Mouse (Mus musculus) embryonic fibroblast, embryonic 13.5 days (primary cell): Measurements from ENCODE around the gene BC024978. TPM values are rescaled to one million over a fixed set of nuclear protein-coding genes. Genes with fewer than 3 reads are reported as not detected.

ENCODE experiments used
- H3K27ac ChIP-seq: 2 replicates; pipeline ENCODE4 v1.5.1; 2012; ENCODE audit warnings: low read length, control low read depth, inconsistent platforms; ENCODE audit not compliant: insufficient read depth
- H3K4me1 ChIP-seq: 2 replicates; pipeline ENCODE4 v1.6.1; 2011; ENCODE audit warnings: low read length; ENCODE audit not compliant: control insufficient read depth, insufficient read depth
- H3K4me3 ChIP-seq: 2 replicates; pipeline ENCODE4 v1.5.1; 2011; ENCODE audit warnings: mild to moderate bottlenecking, control low read depth, low read length; ENCODE audit not compliant: insufficient read depth
- CTCF ChIP-seq: IDR thresholded peaks from 2 replicates; pipeline ENCODE4 v1.5.1; 2011; ENCODE audit warnings: mild to moderate bottlenecking, control low read depth, low read length, moderate library complexity, borderline replicate concordance; ENCODE audit not compliant: insufficient read depth
- POLR2A ChIP-seq: IDR thresholded peaks from 2 replicates; pipeline ENCODE4 v1.6.1; 2011; ENCODE audit warnings: low read depth, mild to moderate bottlenecking, control low read depth, low read length, moderate library complexity
- polyA plus RNA-seq: library from polyadenylated mRNA; stranded (reverse); fragments of >200 nt; gene quantifications from 2 replicates; pipeline ENCODE4 v1.2.4, GENCODE M21; 2011; ENCODE audit warnings: low read depth; ENCODE audit not compliant: missing spikeins, insufficient read length

The BC024978 gene
- polyA plus RNA-seq, 1 experiment: 7.3 TPM

GRCm38 (mm10) chr7:27257046-27257851, 61.7 kb downstream of the BC024978 start:
- no peak overlapping the region for H3K4me3 ChIP-seq
- peak overlapping the region; percentile 76 for H3K27ac ChIP-seq
- TF ChIP-seq POLR2A: peak; percentile 44
- no peak for TF ChIP-seq CTCF

GRCm38 (mm10) chr7:27257852-27258204, 62.2 kb downstream of the BC024978 start:
- TF ChIP-seq CTCF (no peak), POLR2A (no peak)
- peak overlapping the region; percentile 76 for H3K27ac ChIP-seq
- peak overlapping the region; percentile 23 for H3K4me3 ChIP-seq
- peaks cover 2% of the 10 kb centered on the region for H3K4me1 ChIP-seq

More at GRCm38 (mm10) chr7:27257046-27257851, 61.7 kb downstream of the BC024978 start:
- peaks cover 2% of the 10 kb centered on the region for H3K4me1 ChIP-seq

GRCm38 (mm10) chr7:27258205-27258899, 62.8 kb downstream of the BC024978 start, which contains the start of gene Numbl:
Gene Numbl, plus strand, starts transcription at chr7:27258433.
- Histone ChIP-seq H3K27ac (peak within 1 kb of the TSS; percentile 83), H3K4me3 (peak within 1 kb of the TSS; percentile 89), H3K4me1 (peaks cover 2% of the 10 kb centered on the region)
- peak; percentile 70 for TF ChIP-seq POLR2A
- TF ChIP-seq CTCF: no peak

GRCm38 (mm10) chr7:27259271-27259721, 63.7 kb downstream of the BC024978 start:
- Histone ChIP-seq H3K27ac (peak overlapping the region; percentile 83), H3K4me1 (peaks cover 2% of the 10 kb centered on the region)
- TF ChIP-seq CTCF (no peak), POLR2A (no peak; the same call in 1 of the 2 replicates)

GRCm38 (mm10) chr7:27259771-27260170, 64.2 kb downstream of the BC024978 start:
- Histone ChIP-seq H3K4me1 (peaks cover 2% of the 10 kb centered on the region), H3K4me3 (peak overlapping the region; percentile 89)

More at GRCm38 (mm10) chr7:27259271-27259721, 63.7 kb downstream of the BC024978 start:
- peak overlapping the region; percentile 89 for H3K4me3 ChIP-seq

More at GRCm38 (mm10) chr7:27259771-27260170, 64.2 kb downstream of the BC024978 start:
- TF ChIP-seq CTCF (no peak), POLR2A (peak; percentile 64)
- H3K27ac ChIP-seq: peak overlapping the region; percentile 83

Other genes with a start within 250 kb of the BC024978 start
- not detected in 2 replicates for gene Cyp2a12, start 166.7 kb upstream of the BC024978 start, polyA plus RNA-seq
- gene Cyp2f2, start 75.9 kb upstream of the BC024978 start, polyA plus RNA-seq: 0.30 TPM in 1 of 2 replicates, not detected in the other
- not detected in 2 replicates for gene Cyp2t4, start 42.1 kb upstream of the BC024978 start, polyA plus RNA-seq
- gene Egln2, start 29.0 kb upstream of the BC024978 start, polyA plus RNA-seq: 26.8 and 30.5 TPM in 2 replicates
- gene Rab4b, start 16.9 kb upstream of the BC024978 start, polyA plus RNA-seq: 39.9 and 50.0 TPM in 2 replicates
- gene Gm21983, start 14.7 kb upstream of the BC024978 start, polyA plus RNA-seq: not detected in 2 replicates
- gene Mia, start 14.6 kb upstream of the BC024978 start, polyA plus RNA-seq: not detected in 2 replicates
- gene Snrpa, start 490 bp downstream of the BC024978 start, polyA plus RNA-seq: 117 and 153 TPM in 2 replicates
- 8.3 and 8.7 TPM in 2 replicates for gene Itpkc, start 32.9 kb downstream of the BC024978 start, polyA plus RNA-seq
- gene Coq8b, start 37.2 kb downstream of the BC024978 start, polyA plus RNA-seq: 19.4 and 21.6 TPM in 2 replicates
- 47.6 and 51.7 TPM in 2 replicates for gene Numbl, start 62.7 kb downstream of the BC024978 start, polyA plus RNA-seq
- gene Ltbp4, start 141.9 kb downstream of the BC024978 start, polyA plus RNA-seq: 46.5 and 50.6 TPM in 2 replicates
- gene Shkbp1, start 160.2 kb downstream of the BC024978 start, polyA plus RNA-seq: 35.9 and 41.2 TPM in 2 replicates
- gene Gm20479, start 161.6 kb downstream of the BC024978 start, polyA plus RNA-seq: 6.2 TPM in 1 of 2 replicates, not detected in the other